Mouse (Mus musculus) ES-E14 (cell line): ENCODE data around the gene Wnt10b.

ENCODE experiments used
- CHD2 ChIP-seq: IDR thresholded peaks from 2 replicates; pipeline ENCODE4 v1.6.1; 2014; ENCODE audit warnings: mild to moderate bottlenecking, low read depth, low read length, inconsistent platforms
- HCFC1 ChIP-seq: IDR thresholded peaks from 2 replicates; pipeline ENCODE4 v1.6.1; 2012; ENCODE audit warnings: low read length, inconsistent platforms, borderline replicate concordance; ENCODE audit not compliant: insufficient read depth
- MAFK ChIP-seq: IDR thresholded peaks from 2 replicates; pipeline ENCODE4 v1.6.1; 2014; ENCODE audit warnings: mild to moderate bottlenecking, low read depth, low read length, inconsistent platforms; ENCODE audit not compliant: insufficient read depth
- ZC3H11A ChIP-seq: IDR thresholded peaks from 2 replicates; pipeline ENCODE4 v1.6.1; 2012; ENCODE audit warnings: low read depth, mild to moderate bottlenecking, inconsistent platforms, low read length, borderline replicate concordance

- TF ChIP-seq CHD2: no peak
- TF ChIP-seq ZC3H11A: no peak
- no peak for TF ChIP-seq MAFK
- no peak for TF ChIP-seq HCFC1
Observed at GRCm38 (mm10) chr15:98774096-98774495, 3.9 kb downstream of the Wnt10b start.
